Mouse (Mus musculus): ENCODE results near the gene Epsti1.

DNA sequence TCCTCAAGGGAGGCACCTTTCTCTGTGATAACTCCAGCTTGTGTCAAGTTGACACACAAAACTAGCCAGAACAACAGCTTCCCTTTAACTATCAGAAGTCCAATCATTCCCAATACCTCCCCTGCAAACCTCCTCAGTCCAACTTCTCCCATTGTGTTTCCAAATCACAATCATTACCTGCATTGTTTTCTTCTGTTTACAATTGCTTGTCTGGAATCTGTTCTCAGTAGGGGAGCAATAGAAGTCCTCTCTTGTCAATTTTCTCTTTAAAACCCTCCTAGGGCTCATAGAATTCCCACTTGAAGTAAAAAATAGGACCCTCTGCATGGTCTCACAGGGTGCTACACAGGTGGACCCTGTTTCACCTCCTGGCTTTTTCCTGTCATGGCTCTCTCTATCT is 93.7 kb downstream of the Epsti1 start:
- TF ChIP-seq CTCF (IDR thresholded peaks at IDR 0.05; ENCODE audit: extremely low read depth, insufficient read length, insufficient replicate concordance, low read depth, low read length) (no peak), POLR2A (IDR thresholded peaks at IDR 0.05; ENCODE audit: low read depth, low read length) (no peak)

Data from small intestine, adult 2 months (tissue).